Mouse (Mus musculus) hematopoietic stem cell, adult 5-6 weeks (primary cell): ENCODE measurements at regions not wholly inside any gene's neighbourhood (a gene's known extent, or its start where the extent isn't known, plus 50 kb on each side); places are given as distances from the start of the nearest gene placed in this dataset.

ENCODE experiments used
- ATAC-seq, 2 experiments: fragments of 125-278 bp in 1 of 2; replicated peaks in 1 of 2; 2 replicates each; pipeline ENCODE4 v1.8.0; 2016 to 2017; ENCODE audit warnings: inconsistent platforms in 2 of 2, mild to moderate bottlenecking in 2 of 2, moderate number of reproducible peaks in 2 of 2, low read depth in 1 of 2, moderate TSS enrichment in 1 of 2; ENCODE audit not compliant: low FRiP score in 2 of 2, poor library complexity in 2 of 2, severe bottlenecking in 2 of 2, insufficient read depth in 1 of 2, low TSS enrichment in 1 of 2

DNA sequence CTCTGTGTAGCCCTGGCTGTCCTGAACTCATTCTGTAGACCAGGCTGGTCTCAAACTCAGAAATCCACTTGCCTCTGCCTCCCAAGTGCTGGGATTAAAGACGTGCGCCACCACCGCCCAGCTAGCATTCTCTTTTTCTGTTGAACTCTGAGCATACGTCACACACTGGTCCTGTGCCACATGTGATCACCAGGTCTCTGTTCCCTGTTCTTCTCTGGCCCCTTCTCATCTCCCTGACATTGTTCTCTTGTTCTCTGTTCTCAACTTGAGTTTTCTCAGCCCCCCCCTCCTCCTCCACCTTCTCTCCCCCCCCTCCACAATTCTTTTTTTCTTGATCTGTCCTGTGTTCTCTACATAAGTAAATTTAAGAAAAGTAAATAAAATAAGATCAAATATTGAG, 153.1 kb downstream of the Irs2 start:
- ATAC-seq = no peak

DNA sequence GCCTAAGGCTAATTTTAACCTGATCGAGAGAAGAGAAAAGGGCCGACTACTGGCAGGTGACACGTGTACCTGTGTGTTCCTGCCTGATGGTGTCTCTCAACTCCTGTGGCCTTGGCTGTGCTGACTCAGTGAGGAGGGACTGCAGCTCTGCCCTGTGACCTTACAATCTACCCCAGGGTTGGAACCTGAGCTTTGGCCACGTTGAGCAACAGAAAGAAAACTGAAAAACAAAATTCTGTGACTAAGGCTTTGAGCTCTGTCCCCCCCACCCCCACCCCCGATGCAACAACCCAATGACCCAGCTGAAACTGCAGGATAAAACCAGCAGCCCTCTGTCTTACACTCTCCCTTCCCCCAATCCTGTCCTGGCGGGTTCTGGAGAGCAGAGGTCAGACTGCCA, 153.7 kb downstream of the Irs2 start:
- ATAC-seq = no peak

DNA sequence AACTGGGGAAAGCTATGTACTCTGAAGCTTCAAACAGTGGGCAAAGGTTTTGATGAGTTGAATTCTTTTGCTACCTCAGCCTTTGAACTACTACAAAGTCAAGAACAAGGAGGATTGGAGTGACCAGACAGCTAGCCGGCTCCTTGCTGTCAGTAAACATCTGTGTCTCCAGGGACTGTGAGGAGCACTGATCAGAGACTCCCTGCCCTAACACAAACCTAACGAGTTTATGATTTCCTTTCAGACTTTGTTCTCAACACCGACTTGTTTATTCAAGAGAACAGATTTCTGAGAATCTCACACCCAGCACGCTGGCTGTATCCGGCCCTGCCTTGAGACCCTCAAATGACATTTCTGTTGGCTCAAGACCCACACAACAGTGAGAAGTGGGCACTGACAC, 154.4 kb downstream of the Irs2 start:
- ATAC-seq = no peak

DNA sequence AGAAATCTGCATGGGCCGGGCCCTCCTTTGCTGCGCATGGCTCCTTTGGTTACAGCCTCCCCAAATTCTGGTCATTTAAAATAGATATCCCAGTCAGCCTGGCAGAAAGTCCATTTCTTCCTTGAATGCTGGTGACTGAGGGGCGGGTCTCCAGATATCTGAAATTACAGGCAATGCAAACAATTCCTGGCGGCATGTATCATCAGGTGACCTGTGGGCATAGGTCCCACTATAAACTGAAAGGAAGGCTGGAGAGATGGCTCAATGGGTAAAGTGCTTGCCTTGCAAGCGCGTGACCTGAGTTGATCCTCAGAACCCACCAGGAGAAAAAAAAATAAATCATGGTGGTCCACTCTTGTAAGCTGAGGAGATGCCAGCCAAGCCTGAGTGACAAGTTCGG, 158.3 kb downstream of the Irs2 start:
- no peak for ATAC-seq

DNA sequence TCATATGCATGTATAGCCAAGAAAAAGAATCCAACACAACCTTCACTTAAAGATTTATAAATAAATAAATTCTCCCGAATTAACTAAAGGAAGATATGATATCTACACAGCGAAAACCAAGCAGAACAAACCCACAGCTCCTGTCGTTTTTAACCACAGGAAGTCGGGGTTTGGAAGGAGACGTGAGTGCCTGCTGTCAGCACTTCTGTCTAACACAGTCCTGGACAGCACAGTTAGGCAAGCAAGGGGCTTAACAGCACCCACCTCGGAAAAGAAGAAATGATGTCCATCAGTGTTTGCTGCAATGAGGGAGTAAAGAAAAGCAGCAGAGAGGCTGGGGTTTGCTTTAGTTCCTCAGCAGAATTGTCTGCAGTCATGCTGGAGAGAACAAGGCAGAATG, 162.7 kb downstream of the Irs2 start:
- peak; percentile 50 to 51; a peak in 3 of 4 replicates for ATAC-seq

DNA sequence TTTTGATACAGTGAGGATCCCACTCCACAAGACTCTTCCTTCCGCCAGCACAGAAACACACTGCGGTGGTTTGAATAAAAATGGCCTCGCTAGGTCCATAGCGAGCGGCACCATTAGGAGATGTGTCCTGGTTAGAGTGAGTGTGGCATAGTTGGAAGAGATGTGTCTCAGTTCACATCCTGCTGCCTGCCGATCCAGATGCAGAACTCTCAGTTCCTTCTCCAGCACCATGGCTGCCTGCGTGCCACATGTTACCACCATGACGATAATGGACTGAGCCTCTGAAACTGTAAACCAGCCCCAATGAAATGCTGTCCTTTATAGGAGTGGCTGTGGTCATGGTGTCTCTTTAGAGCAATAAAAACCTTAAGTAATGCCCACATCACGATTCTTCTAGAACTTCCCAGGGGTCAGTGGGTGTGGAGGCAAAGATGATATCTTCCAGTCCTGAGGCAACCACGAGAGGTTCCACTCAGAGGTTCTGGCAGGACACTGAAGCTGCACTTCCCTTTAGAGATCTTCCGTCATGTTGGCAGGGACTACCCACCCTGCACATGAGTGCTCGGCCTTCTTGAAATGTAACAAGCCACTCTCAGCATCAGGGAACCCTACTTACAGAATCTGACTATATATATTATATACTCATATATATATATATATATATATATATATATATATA, 167.3 kb downstream of the Irs2 start:
- no peak for ATAC-seq

DNA sequence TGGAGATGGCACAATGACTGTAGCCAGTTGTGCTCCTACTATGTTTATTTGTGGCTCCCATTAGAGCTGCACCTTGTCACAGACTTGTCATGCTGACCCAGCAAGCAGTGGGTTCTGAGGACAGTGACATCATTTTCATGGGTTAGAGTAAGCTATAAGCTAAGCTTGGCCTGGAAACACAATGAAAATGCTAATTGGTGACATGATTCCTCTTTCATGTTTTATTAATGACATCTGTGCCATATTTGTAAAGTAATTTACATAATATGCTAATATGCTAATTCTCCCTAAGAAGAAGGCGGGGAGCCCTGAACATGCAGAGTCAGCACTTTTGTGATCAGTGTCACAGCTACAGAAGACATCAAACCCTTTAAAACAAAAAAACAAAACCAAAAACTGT, 168.2 kb downstream of the Irs2 start:
- no peak for ATAC-seq

DNA sequence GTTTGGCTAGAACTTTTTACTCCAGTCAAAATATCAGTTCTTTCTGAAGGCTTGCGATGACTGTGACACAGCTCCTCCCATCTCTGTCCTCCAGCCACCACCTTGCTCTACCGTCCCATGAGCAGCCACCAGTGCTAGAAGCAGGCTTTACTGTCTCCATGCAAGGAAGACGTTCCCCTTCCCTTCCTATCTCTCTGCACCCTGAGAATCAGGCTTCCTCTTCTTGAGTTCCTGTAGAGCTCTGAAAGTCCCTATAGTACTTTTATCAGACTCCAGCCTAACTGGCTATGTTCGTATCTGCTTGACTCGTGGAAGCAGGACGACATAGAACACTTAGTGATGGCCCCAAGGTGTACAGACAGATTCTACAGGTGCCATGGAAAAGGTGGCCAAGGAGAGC, 173.2 kb downstream of the Irs2 start:
- ATAC-seq = no peak

DNA sequence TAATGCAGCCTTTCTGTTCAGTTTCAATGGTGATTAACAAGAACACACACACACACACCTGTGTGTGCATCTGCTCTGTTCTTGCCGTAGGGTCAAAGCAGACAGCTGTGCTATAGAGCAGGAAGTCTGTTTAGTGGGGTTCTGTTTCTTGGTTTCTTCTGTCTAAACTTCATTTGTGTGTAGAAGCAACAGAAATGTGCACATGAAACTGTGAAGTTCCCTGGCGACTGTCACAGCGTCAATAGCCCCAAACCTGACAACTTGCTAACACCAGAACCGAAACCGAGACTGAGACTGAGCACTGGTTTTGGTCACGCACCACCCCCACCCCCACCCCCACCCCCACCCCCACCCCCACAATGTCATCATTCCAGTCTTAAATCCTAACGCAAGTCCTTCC, 176.4 kb downstream of the Irs2 start:
- no peak for ATAC-seq

DNA sequence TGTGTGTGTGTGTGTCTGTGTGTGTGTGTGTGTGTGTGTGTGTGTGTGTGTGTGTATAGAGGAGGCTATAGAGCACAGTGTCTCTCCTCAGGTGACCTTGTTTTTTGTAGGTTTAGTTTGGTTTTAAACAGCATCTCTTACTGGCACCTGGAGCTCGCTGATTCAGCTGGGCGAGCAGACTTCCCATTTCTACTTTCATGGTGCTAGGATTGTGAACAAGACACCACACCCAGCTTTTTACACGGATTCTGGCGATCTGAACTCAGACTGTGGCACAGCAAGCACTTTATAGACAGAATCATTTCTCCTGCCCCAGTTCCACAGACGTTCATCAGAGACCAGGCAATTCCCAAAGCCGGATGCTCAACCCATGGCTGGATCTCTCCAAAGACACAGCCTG, 177.0 kb downstream of the Irs2 start:
- ATAC-seq = no peak

DNA sequence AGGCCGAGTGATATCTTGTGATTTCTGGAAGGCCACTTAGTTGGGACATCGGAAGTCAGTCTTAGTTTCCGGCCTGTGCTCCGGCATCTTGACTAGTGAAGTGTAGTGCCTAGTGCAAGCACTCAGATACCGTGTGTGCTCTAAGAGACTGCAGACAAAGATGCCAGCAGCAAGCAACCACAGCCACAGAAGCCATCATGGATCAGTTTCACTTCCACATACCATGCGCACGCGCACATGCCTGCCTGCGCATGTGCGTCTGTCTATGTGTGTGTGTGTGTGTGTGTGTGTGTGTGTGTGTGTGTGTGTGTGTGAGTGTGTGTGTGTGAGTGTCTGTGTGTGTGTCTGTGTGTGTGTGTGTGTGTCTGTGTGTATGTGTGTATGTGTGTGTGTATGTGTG, 177.4 kb downstream of the Irs2 start:
- peak in 1 of 2 experiments; percentile 24; a peak in 1 of 4 replicates for ATAC-seq

DNA sequence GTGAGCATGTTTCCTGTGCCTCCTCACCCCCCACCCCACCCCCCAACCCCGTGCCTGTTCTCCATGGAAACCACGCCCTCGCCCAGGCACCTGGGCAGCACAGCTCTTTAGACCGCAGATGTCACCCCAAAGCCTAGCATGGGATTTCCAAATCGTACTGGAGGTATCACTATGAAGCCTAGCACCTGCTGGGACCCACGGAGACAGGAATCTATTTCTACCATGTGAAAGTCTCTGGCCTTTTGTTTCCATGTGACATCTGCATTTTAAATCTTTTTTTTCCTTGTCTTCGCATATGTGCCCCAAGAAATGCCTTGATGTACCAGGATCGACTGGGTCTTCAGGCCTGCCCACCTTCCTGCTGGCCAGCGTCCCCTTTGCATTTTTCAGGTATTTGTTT, 179.7 kb downstream of the Irs2 start:
- no peak for ATAC-seq

DNA sequence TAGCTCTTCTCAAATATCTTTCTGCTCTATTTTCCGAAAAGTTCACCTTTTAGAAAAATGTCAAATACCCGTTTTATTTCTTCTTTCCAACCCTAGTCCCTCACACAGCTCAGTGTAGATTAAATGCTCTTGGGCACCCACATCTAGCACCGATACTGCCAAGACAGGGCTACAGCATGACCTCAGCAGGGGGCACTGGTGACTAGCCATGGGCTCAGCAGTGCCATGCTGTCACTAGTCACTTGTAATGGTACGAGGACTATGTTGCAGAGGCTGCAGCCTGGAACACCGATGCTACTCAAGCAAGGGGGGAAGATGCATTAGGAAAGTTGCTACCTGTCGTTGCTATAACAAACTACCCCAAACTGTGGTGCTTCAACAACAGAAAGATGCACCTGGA, 180.7 kb downstream of the Irs2 start:
- peak; percentile 75 to 80 for ATAC-seq

DNA sequence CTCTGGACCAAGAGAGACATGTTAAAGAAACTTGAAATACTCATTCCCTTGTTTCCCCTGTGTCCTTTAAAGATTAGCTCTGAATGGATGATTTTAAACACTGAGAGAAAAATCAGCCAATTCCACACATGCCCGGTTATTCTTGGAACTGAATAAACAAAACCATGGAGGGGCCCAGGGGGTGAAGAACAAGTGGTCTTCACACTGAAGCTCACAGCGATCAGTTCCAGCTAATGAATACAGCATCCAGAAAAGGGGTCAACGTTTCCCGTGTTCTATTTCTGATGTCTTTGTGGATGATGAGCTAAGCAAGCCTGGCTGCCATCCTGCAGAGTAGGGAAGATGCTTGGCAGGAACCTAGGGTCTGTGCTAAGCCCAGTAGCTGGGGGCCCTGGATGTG, 182.3 kb downstream of the Irs2 start:
- ATAC-seq = no peak

DNA sequence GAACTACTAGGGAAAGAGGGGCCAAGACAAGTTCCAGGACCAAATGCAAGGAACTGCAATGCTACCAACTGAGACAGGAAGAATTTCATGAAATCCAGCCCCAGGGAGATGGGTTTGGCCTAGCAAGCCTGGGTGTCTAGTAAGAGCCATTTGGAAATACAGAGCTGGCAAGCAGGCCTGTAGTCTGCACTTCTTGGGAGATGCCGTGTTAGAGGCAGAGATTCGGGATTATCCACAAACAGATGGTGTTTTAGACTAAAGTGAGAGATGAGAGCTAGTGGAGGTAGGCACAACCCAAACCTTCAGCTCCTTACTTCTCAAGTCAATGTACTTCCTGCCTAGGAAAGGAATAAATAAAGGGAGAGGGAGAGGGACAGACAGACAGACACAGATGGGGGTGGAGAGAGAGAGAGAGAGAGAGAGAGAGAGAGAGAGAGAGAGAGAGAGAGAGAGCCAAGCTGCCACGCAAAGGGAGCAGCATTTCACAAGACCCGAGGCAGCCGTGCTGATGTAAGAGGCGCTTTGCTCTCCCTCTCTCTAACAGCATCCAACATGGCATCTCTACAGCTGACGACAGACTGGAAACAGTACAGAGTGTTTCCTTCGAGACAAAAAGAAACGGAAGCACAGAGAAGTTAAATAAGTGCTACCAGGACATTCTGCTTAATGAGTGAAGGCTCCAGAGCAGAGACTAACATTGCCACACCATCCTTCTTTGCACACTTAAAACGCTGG, 182.9 kb downstream of the Irs2 start:
- no peak for ATAC-seq

DNA sequence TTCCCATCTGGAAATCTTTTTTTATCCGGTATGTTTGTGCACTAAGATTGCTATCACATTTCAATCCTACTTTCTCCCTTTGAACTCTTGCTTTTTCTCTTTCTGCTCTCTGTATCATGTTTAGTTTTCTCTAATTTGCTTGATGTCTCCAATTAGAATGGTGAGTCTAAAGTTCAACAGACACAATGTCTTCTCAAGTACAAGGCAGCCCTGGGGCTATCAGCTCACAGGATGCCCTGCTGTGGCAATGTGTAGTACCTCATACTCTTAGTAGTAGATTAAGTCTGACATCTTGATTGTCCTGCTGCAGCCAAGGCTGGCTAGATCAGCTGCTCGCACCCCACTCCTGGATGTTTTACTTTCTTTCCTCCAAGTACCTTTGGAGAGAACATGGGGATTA, 186.4 kb downstream of the Irs2 start:
- ATAC-seq = no peak

DNA sequence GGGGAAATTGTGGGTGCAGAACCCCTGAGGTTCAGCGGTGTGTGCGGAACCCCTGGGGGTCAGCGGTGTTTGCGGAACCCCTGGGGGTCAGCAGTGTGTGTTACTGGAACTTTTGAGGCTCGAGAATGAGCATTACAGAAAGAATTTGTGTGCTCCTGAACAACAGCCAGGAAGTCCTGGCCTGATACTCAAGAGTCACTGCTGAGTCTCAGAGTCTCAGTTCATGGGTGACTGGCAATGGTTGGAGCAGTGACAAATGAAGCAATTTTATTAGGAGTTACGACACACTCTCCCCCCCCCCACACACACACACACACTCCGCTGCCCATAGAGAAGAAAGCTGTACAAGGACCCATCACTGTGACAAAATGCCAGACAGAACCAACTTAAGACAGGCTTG, 193.8 kb downstream of the Irs2 start:
- no peak for ATAC-seq

DNA sequence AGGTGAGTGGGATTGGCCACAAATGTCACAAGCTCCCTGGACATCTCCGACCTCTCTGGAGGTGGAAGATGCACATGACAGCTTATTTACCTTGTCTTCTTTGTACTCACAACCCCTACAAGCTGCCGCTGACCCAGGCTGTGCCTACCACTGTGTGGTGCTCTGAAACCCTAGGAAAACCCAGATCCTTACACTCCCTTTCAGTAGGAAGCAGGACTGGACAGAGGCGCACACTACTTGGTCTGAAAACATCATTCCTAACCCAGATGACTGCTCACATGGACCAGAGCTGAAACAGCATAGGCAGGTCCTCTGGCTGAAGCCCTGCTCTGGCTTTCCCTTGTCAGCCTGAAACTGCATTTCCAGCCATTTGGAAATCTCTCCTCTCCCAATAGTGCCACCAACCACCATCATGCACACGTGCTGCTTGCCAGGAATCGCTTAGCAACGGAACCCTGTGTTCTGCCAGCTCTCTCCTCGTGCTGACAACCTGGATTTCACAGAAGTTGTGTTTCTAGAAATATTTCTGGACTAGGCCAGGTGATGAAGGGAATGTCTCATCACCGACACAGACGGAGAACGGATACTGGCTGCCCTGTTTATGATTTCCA, 196.1 kb downstream of the Irs2 start:
- ATAC-seq = no peak

DNA sequence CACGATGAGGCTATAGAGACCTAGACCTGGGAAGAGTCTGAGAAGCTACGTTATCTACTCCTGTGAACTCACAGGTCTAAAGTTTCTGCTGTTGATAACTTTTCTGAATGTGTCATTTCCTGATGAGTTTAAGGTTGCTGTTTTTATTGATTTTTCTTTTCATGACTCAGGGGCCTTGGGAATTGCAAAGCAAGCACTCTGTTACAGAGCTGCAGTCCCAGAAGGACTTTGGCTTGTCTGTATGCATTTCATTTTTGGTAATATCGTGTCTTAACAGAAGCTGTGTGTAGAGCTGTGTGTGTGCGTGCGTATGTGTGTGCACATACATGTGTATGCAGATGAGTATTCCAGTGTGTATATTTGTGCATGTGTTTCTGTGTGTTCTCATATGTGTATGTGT, 201.2 kb downstream of the Irs2 start:
- no peak for ATAC-seq
